Mouse (Mus musculus): ENCODE measurements around the gene Soga1. TPM values are rescaled to one million over a fixed set of nuclear protein-coding genes. Genes with fewer than 3 reads are reported as not detected.

Soga1 gene
- polyA plus RNA-seq, 1 experiment from 2014 or later = 4.0 TPM

DNA sequence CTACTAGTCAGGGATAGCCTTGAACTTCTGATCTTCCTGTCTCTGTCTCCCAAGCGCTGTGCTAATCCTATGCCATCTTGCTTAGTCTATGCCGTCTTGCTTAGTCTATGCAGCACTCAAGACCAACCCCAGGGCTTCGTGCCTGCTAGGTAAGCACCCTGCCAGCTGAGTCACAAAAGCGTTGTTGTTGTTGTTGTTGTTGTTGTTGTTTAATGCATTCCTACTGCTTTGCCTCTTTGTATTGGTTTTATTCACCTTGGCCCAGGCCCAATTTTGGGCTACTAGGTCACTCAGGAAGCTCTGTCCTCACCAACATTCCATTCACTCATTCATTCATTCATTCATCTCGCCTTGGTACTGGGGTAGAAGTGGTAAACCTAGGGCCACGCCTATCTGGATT is 23.3 kb downstream of the Soga1 start:
- H3K27ac ChIP-seq = no peak overlapping the region
- H3K36me3 ChIP-seq = peaks cover 88% of the 10 kb centered on the region
- no peaks in the 10 kb centered on the region for H3K9me3 ChIP-seq
- no peaks in the 10 kb centered on the region for H3K27me3 ChIP-seq (ENCODE audit: insufficient read depth, poor library complexity, severe bottlenecking)
- peaks cover 33% of the 10 kb centered on the region for H3K4me1 ChIP-seq (replicated peaks)
- 92% methylated on average over 6 of the region's 6 CpGs for WGBS
- DNase-seq (ENCODE audit: low spot score) = no peak
- no peak overlapping the region for H3K4me3 ChIP-seq

DNA sequence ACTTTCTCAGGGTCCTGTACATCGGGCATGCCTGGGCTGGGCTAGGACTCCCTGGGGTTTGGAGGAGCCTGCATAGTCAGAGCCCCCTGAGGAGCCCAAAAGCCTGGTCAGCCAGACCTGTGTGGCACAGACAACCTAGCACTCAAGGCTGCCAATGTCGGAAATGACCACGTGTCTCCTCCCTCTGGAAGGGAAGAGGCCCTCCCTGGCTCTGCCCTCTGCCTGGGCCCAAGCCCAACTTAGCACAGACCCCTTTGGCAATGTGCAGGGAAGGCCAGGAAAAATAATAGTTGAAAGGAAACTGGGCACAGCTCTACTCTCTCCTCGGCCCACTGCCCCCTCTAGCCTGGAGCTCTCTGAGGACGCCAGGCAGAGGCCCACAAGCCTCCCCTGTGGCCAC is 24.2 kb downstream of the Soga1 start:
- peaks cover 37% of the 10 kb centered on the region for H3K4me1 ChIP-seq (replicated peaks)
- peaks cover 88% of the 10 kb centered on the region for H3K36me3 ChIP-seq
- H3K27ac ChIP-seq = no peak overlapping the region
- no peak overlapping the region for H3K4me3 ChIP-seq
- H3K27me3 ChIP-seq (ENCODE audit: insufficient read depth, poor library complexity, severe bottlenecking) = no peaks in the 10 kb centered on the region
- 82% methylated on average over 5 of the region's 5 CpGs for WGBS
- no peaks in the 10 kb centered on the region for H3K9me3 ChIP-seq
- DNase-seq (ENCODE audit: low spot score) = no peak

DNA sequence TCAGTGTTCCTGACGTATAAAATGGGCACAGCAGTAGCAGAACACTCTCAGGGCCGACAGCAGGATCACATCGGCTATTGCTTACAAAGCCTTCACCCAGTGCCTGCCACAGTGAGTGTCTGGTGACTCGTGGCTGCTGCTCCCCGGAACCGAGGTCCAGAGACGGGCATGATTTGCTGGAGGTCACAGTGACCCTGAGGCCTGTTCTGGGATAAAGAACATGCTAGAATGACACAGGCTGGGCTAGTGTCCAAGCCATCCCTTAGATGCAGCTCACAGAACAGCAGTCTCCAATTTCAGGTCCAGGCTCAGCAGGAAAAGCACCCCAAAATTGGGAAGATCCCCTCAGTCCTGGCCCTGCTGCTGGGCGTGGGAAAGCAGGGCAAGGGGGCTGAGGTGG is 24.8 kb downstream of the Soga1 start:
- Histone ChIP-seq H3K27ac (no peak overlapping the region), H3K4me3 (no peak overlapping the region), H3K9me3 (no peaks in the 10 kb centered on the region), H3K4me1 (replicated peaks) (peaks cover 37% of the 10 kb centered on the region), H3K27me3 (ENCODE audit: insufficient read depth, poor library complexity, severe bottlenecking) (no peaks in the 10 kb centered on the region), H3K36me3 (peaks cover 88% of the 10 kb centered on the region)
- WGBS = 89% methylated on average over 8 of the region's 8 CpGs
- no peak for DNase-seq (ENCODE audit: low spot score)

DNA sequence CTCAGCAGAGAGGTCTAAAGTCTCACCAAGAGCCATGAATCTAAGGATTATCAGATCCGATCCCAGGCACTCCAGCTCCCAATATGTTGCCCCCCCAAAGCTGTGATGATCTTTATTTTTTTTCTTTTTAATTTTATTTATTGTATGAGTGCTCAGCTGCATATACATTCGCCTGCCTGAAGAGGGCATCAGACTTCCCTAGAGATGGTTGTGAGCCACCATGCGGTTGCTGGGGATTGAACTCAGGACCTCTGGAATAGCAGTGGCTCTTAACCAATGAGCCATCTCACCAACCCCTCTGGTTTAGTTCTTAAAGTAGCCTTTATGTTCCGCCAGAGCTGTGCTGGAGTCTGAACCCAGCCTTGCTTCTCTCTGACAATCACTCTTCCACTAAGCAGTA is 25.3 kb downstream of the Soga1 start:
- DNase-seq (ENCODE audit: low spot score) = no peak
- Histone ChIP-seq H3K27ac (no peak overlapping the region), H3K9me3 (no peaks in the 10 kb centered on the region), H3K36me3 (peaks cover 90% of the 10 kb centered on the region), H3K4me3 (no peak overlapping the region), H3K27me3 (ENCODE audit: insufficient read depth, poor library complexity, severe bottlenecking) (no peaks in the 10 kb centered on the region), H3K4me1 (replicated peaks) (peaks cover 35% of the 10 kb centered on the region)
- WGBS = 81% methylated on average over 4 of the region's 4 CpGs

DNA sequence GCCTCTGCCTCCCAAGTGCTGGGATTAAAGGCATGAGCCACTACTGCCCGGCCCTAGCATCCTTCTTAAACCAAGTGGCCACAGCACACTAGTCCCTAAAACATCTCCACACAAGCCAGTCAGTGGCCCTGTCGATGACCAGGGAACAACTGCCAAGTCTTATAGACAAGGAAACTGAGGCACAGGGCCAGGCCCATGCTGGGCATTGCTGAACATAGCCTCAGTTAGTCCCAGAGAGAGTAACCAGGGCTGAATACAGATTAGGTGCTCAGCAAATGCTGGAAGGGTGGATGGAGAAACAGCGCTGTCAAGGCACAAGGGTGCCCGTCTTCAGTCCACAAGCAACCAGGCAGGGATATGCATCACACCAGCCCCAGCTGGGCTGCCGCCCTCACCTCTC is 25.9 kb downstream of the Soga1 start:
- H3K9me3 ChIP-seq = no peaks in the 10 kb centered on the region
- H3K4me1 ChIP-seq (replicated peaks) = peaks cover 29% of the 10 kb centered on the region
- peaks cover 90% of the 10 kb centered on the region for H3K36me3 ChIP-seq
- no peak overlapping the region for H3K27ac ChIP-seq
- DNase-seq (ENCODE audit: low spot score) = no peak
- no peaks in the 10 kb centered on the region for H3K27me3 ChIP-seq (ENCODE audit: insufficient read depth, poor library complexity, severe bottlenecking)
- no peak overlapping the region for H3K4me3 ChIP-seq
- 96% methylated on average over 5 of the region's 5 CpGs for WGBS

DNA sequence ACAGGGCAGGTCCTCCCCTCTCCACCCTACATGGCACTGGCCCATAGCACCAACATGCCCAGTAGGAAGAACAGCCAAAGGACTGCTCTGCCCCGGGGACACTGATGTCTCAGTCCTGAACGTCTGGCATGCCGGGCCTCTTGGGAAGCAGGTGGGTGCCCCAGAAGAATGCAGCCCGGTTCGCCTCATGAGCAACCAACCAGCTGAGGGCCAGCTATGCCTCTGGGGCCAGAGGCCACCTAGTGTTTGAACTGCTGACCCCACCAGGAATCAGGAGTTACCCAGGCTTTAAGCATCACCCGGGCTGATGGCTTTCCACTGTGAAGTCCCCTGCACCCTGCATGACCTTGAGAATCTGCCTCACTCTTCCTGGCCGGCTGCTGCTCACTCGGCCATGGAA is 26.6 kb downstream of the Soga1 start:
- Histone ChIP-seq H3K9me3 (no peaks in the 10 kb centered on the region), H3K4me3 (no peak overlapping the region), H3K4me1 (replicated peaks) (peaks cover 24% of the 10 kb centered on the region), H3K27ac (0 out of 2 replicates have a peak overlapping the region, but pooled peaks have one; percentile 31), H3K27me3 (ENCODE audit: insufficient read depth, poor library complexity, severe bottlenecking) (no peaks in the 10 kb centered on the region), H3K36me3 (peaks cover 92% of the 10 kb centered on the region)
- 85% methylated on average over 8 of the region's 8 CpGs for WGBS
- no peak for DNase-seq (ENCODE audit: low spot score)

DNA sequence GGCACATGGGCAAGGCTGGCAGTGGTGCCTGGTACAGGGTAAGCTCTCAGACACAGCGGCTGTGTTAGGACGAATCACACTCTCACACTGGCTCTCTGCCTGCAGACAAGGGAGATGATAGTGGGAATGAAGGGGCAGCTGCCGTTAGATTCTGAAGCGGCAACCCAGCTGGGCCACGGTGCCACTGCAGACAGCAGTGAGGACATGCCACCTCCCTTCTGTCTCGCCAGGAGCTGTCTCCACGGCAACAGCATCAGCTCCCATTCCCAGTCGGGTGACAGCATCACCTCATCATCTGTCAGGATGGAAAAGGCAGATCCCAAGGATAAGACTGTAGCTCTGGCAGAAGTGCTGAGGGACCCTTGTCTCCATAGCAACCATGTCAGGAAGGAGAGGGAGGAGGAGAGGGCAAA is 29.2 kb downstream of the Soga1 start:
- Histone ChIP-seq H3K27me3 (ENCODE audit: insufficient read depth, poor library complexity, severe bottlenecking) (no peaks in the 10 kb centered on the region), H3K4me1 (replicated peaks) (peaks cover 24% of the 10 kb centered on the region), H3K9me3 (peaks cover 10% of the 10 kb centered on the region; the same call in 1 of the 2 replicates), H3K27ac (peak overlapping the region; percentile 64), H3K36me3 (peaks cover 99% of the 10 kb centered on the region), H3K4me3 (no peak overlapping the region)
- WGBS = 66% methylated on average over 8 of the region's 8 CpGs
- DNase-seq (ENCODE audit: low spot score) = peak; percentile 53

DNA sequence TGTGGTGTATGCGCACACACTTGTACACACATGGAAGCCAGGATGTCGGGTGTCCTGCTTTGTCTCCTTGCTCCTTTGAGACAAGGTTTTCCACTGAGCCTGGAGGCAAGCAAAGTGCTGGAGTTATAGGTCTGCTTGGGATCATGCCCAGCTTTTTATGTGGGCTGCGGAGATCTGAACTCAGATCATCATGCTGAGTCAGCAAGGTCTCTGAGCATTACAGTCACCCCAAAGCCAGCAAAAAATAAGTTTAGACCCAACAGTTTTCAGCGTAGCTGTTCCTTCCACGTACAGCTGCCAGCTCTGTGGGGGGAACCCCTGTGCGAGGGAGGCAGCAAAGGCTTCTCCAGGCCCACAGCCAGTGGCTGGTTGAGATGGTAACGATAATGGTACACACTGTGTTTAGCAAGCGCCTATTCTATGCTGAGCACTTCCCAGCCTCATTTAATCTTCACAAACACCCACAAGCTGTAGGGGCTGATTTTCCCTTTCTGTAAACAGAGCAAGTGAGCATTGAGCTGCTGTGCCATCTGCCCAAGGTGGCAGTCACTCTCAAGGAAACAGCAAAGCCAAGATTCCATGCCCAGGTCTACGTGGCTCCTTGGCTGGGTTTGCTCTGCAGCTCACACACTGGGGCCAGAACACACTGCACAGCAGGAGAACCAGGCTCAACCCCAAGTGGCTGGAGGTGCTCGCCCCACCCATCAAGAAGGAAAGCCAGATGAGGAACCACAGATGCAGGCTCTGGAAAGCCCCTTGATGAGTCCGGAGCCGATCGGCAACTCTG is 30.5 kb downstream of the Soga1 start:
- H3K9me3 ChIP-seq = peaks cover 14% of the 10 kb centered on the region; the same call in 1 of the 2 replicates
- peaks cover 24% of the 10 kb centered on the region for H3K4me1 ChIP-seq (replicated peaks)
- DNase-seq (ENCODE audit: low spot score) = no peak
- peak overlapping the region; percentile 64; the same call in 1 of the 2 replicates for H3K27ac ChIP-seq
- WGBS = 93% methylated on average over 13 of the region's 13 CpGs
- H3K27me3 ChIP-seq (ENCODE audit: insufficient read depth, poor library complexity, severe bottlenecking) = no peaks in the 10 kb centered on the region
- H3K36me3 ChIP-seq = peaks cover 99% of the 10 kb centered on the region
- H3K4me3 ChIP-seq = no peak overlapping the region

DNA sequence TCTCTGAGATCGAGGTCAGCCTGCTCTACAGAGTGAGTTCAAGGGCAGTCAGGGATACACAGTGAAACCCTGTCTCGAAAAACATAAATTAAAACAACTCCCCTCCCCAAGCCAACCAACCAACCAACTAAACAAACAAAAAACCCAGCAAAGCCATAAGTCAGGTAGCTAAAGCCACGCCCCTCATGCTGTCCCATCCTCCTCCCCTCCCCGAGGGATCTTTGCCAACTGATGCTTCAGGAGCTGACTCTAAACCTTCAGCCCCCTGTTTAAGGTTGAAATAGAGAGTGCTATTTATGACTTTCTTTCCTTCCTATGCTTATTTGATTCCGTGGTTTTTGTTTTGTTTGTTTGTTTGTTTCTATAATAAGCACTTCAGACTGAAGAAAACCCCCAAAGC is 32.1 kb downstream of the Soga1 start:
- Histone ChIP-seq H3K4me3 (no peak overlapping the region), H3K36me3 (peaks cover 98% of the 10 kb centered on the region), H3K9me3 (peaks cover 14% of the 10 kb centered on the region; the same call in 1 of the 2 replicates), H3K27me3 (ENCODE audit: insufficient read depth, poor library complexity, severe bottlenecking) (no peaks in the 10 kb centered on the region), H3K27ac (no peak overlapping the region), H3K4me1 (replicated peaks) (peaks cover 24% of the 10 kb centered on the region)
- WGBS = 91% methylated on average over 5 of the region's 5 CpGs
- no peak for DNase-seq (ENCODE audit: low spot score)

DNA sequence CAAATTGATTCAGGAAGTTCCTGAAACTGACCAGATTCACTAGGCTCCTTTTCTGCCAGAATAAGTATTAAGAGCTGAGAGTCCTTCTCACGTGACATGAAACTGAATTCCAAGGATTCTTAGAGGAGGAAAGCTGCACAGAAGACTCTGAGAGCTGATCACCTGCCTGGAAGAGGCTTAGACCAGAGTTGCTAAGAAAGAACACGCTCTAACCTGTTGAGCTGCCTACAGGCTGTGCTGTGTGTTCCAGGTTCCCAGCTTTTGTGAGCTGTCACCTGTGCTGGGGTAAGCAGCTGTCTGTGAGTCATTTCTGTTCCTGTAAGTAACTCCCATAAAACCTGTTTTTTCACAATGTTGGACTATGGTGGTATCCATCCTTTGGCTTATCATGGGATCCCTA is 33.1 kb downstream of the Soga1 start:
- 90% methylated on average over 2 of the region's 2 CpGs for WGBS
- Histone ChIP-seq H3K27me3 (ENCODE audit: insufficient read depth, poor library complexity, severe bottlenecking) (no peaks in the 10 kb centered on the region), H3K4me3 (no peak overlapping the region), H3K9me3 (peaks cover 14% of the 10 kb centered on the region; the same call in 1 of the 2 replicates), H3K36me3 (peaks cover 99% of the 10 kb centered on the region), H3K4me1 (replicated peaks) (peaks cover 20% of the 10 kb centered on the region), H3K27ac (no peak overlapping the region)
- no peak for DNase-seq (ENCODE audit: low spot score)

DNA sequence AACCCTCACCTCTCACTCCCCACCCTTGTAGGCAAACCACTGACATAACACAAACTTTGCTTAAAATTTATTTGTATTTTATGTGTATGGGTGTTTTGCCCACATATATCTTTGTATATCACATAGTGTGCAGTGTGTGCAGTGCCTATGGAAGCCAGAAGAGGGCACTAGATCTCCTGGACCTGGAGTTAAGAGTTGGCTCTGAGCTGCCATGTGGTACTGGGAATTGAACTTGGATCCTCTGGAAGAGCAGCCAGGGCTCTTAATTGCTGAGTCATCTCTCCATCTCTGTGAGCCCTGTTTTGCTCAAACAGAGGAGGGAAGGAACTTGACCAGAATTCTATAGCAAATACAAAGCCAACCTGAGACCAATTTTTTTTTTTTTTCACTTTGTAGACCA is 35.1 kb downstream of the Soga1 start:
- Histone ChIP-seq H3K36me3 (peaks cover 99% of the 10 kb centered on the region), H3K27me3 (ENCODE audit: insufficient read depth, poor library complexity, severe bottlenecking) (no peaks in the 10 kb centered on the region), H3K27ac (no peak overlapping the region), H3K9me3 (peaks cover 14% of the 10 kb centered on the region; the same call in 1 of the 2 replicates), H3K4me3 (no peak overlapping the region), H3K4me1 (replicated peaks) (0 out of 2 replicates have a peak, but pooled peaks cover 3% of the 10 kb centered on the region)
- no peak for DNase-seq (ENCODE audit: low spot score)

DNA sequence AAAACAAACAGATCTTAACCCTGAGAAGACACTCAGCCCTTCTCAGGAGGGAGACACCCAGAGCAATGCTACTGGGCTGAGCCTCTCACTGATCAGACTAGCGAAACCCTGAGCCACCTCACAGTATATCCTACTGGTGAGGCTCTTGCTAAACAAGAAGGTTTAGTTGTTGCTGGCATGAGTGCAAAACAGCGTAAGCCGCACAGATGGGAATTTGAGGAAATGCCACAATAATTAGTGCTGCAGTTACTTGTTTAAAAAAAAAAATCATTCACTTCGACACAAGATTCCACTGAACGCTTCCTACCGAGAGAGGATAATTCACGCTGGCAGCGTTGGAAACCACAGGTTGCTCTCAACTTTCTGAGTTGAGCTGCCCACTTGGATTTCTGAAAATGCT is 35.5 kb downstream of the Soga1 start:
- no peak for DNase-seq (ENCODE audit: low spot score)
- no peaks in the 10 kb centered on the region for H3K27me3 ChIP-seq (ENCODE audit: insufficient read depth, poor library complexity, severe bottlenecking)
- H3K9me3 ChIP-seq = peaks cover 14% of the 10 kb centered on the region; the same call in 1 of the 2 replicates
- H3K36me3 ChIP-seq = peaks cover 99% of the 10 kb centered on the region
- 93% methylated on average over 8 of the region's 8 CpGs for WGBS
- H3K4me3 ChIP-seq = no peak overlapping the region
- no peak overlapping the region for H3K27ac ChIP-seq
- H3K4me1 ChIP-seq (replicated peaks) = no peaks in the 10 kb centered on the region

DNA sequence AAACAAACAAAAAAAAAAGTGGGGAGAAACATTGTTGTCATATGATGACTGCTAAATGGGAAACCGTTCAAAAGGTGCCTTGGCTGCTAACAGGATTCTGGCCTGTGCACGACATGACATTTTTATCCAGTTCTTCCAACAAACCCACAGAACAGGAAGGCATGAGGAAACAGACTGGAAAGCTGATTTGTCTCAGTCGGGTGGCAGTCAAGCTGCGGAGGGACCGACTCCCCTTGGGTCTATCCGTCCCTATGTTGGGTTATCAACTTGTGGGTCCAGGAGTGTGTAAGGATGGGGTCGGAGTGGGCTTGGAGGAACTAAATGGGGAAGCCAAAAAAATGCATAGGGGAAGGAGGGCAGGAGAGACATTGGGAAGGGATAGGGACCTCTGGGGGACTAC is 37.6 kb downstream of the Soga1 start:
- 89% methylated on average over 7 of the region's 7 CpGs for WGBS
- Histone ChIP-seq H3K27ac (no peak overlapping the region), H3K4me3 (no peak overlapping the region), H3K27me3 (ENCODE audit: insufficient read depth, poor library complexity, severe bottlenecking) (no peaks in the 10 kb centered on the region), H3K36me3 (peaks cover 99% of the 10 kb centered on the region), H3K9me3 (peaks cover 14% of the 10 kb centered on the region; the same call in 1 of the 2 replicates), H3K4me1 (replicated peaks) (no peaks in the 10 kb centered on the region)
- DNase-seq (ENCODE audit: low spot score) = no peak
